Mouse (Mus musculus) liver, adult 2 months (tissue): ENCODE data around the gene Tyw1.

Experiments
- CTCF ChIP-seq: fragments of 200-500 bp; IDR thresholded peaks from 2 replicates; pipeline ENCODE4 v1.5.1; 2011; ENCODE audit warnings: low read depth, low read length, control low read depth
- POLR2A ChIP-seq: fragments of 200-500 bp; IDR thresholded peaks from 2 replicates; pipeline ENCODE4 v1.6.1; 2011; ENCODE audit warnings: low read length, control low read depth; ENCODE audit not compliant: insufficient read depth; ENCODE audit errors: extremely low read depth

GRCm38 (mm10) chr5:130313488-130313887, 58.1 kb downstream of the Tyw1 start:
- TF ChIP-seq POLR2A (no peak), CTCF (no peak)
